Mouse (Mus musculus): ENCODE measurements at regions not wholly inside any gene's neighbourhood (a gene's known extent, or its start where the extent isn't known, plus 50 kb on each side); places are given as distances from the start of the nearest gene placed in this dataset.

- Histone ChIP-seq H3K4me3 (ENCODE audit: insufficient read depth, low read length) (no peak overlapping the region), H3K27ac (ENCODE audit: insufficient read depth, low read depth, low read length) (no peak overlapping the region), H3K4me1 (ENCODE audit: control insufficient read depth, insufficient read depth, low read length) (peaks cover 4% of the 10 kb centered on the region; the same call in 1 of the 2 replicates)
- TF ChIP-seq CTCF (IDR thresholded peaks at IDR 0.05; ENCODE audit: low read depth, low read length), result no peak
- no peak for TF ChIP-seq POLR2A (IDR thresholded peaks at IDR 0.05; ENCODE audit: borderline replicate concordance, low read depth, low read length)
These were observed 52.1 kb upstream of the Foxq1 start for GRCm38 (mm10) chr13:31503832-31504231.

- no peak overlapping the region for H3K27ac ChIP-seq (ENCODE audit: insufficient read depth, low read depth, low read length)
- H3K4me1 ChIP-seq (ENCODE audit: control insufficient read depth, insufficient read depth, low read length), result peaks cover 4% of the 10 kb centered on the region; the same call in 1 of the 2 replicates
- no peak overlapping the region for H3K4me3 ChIP-seq (ENCODE audit: insufficient read depth, low read length)
- TF ChIP-seq CTCF (IDR thresholded peaks at IDR 0.05; ENCODE audit: low read depth, low read length) (no peak), POLR2A (IDR thresholded peaks at IDR 0.05; ENCODE audit: borderline replicate concordance, low read depth, low read length) (no peak)
These were observed 51.6 kb upstream of the Foxq1 start for GRCm38 (mm10) chr13:31504316-31504715.

- no peak overlapping the region for H3K4me3 ChIP-seq (ENCODE audit: insufficient read depth, low read length)
- TF ChIP-seq POLR2A (IDR thresholded peaks at IDR 0.05; ENCODE audit: borderline replicate concordance, low read depth, low read length) (no peak), CTCF (IDR thresholded peaks at IDR 0.05; ENCODE audit: low read depth, low read length) (no peak)
- H3K27ac ChIP-seq (ENCODE audit: insufficient read depth, low read depth, low read length), result no peak overlapping the region
- H3K4me1 ChIP-seq (ENCODE audit: control insufficient read depth, insufficient read depth, low read length), result peaks cover 4% of the 10 kb centered on the region; the same call in 1 of the 2 replicates
These were observed 50.5 kb upstream of the Foxq1 start for GRCm38 (mm10) chr13:31505386-31505785.

All from bone marrow macrophage, adult 2 months (primary cell).